In genomic region chr17:59521107-59521506, GRCm38 (mm10) we compare ENCODE assay signal across 17 mouse cellular contexts.
"Had no signal": no experiment of that assay in that cellular context is flagged by ENCODE, and none has a peak within 500 bp of the region (broad histone marks: within the 10 kb centered on the region; RNA-seq: fewer than 3 reads in every experiment).

No protein-coding gene starts in this region.

- H3K4me3 ChIP-seq: lung, embryonic 15.5 days; megakaryocyte, embryonic 14.5 days; midbrain, embryonic 13.5 days; midbrain, embryonic 15.5 days; neural tube, embryonic 12.5 days; stomach, embryonic 15.5 days had no signal

- H3K9ac ChIP-seq: lung, embryonic 15.5 days; midbrain, embryonic 13.5 days; midbrain, embryonic 15.5 days; neural tube, embryonic 12.5 days; stomach, embryonic 15.5 days had no signal

- H3K27ac ChIP-seq: lung, embryonic 15.5 days; macrophage; midbrain, embryonic 13.5 days; midbrain, embryonic 15.5 days; neural tube, embryonic 12.5 days; stomach, embryonic 15.5 days; stomach, postnatal 0 days had no signal

- H3K4me2 ChIP-seq: lung, embryonic 15.5 days; midbrain, embryonic 11.5 days; midbrain, embryonic 13.5 days; midbrain, embryonic 15.5 days; neural tube, embryonic 12.5 days; stomach, embryonic 15.5 days had no signal

- H3K27me3 ChIP-seq: lung, embryonic 15.5 days; megakaryocyte, embryonic 14.5 days; midbrain, embryonic 13.5 days; midbrain, embryonic 15.5 days; neural tube, embryonic 12.5 days; stomach, embryonic 15.5 days had no signal

- DNase-seq: lung, adult 2 months; lung, postnatal 14 days; lung, postnatal 36 days; right cerebral cortex, postnatal 14 days; thymus, adult 18-20 months; thymus, postnatal 14 days; thymus, postnatal 36 days had no signal

- ATAC-seq: lung, postnatal 0 days; midbrain, embryonic 13.5 days; midbrain, embryonic 15.5 days had no signal

- H3K4me1 ChIP-seq: lung, embryonic 15.5 days; megakaryocyte, embryonic 14.5 days; midbrain, embryonic 13.5 days; midbrain, embryonic 15.5 days; neural tube, embryonic 12.5 days; stomach, embryonic 15.5 days had no signal

- H3K9me3 ChIP-seq: lung, embryonic 15.5 days; megakaryocyte, embryonic 14.5 days; midbrain, embryonic 13.5 days; midbrain, embryonic 15.5 days; neural tube, embryonic 12.5 days; stomach, embryonic 15.5 days had no signal

- H3K36me3 ChIP-seq: lung, embryonic 15.5 days; midbrain, embryonic 13.5 days; midbrain, embryonic 15.5 days; neural tube, embryonic 12.5 days; stomach, embryonic 15.5 days had no signal
